Mouse (Mus musculus) activated CD4-positive, CD25-positive, alpha-beta regulatory T cell, adult 4 months (primary cell): ENCODE results near the gene Gm49027. TPM values are rescaled to one million over a fixed set of nuclear protein-coding genes. Genes with fewer than 3 reads are reported as not detected.
A peak's percentile ranks its signal among the peaks of the same experiment; 100 is the strongest.
"Not testable (repeated sequence)": the region's sequence is repeated elsewhere in the genome, so short reads cannot be mapped to it uniquely, and the experiment has no call there.

Experiments used
- ATAC-seq: one replicate; pipeline ENCODE4 v1.8.0; 2017
- polyA plus RNA-seq, 2 experiments: library from polyadenylated mRNA; unstranded; fragments of 100-300 nt; shearing (Covaris generic); gene quantifications; one replicate each; pipeline ENCODE4 v1.2.1; 2017

Gm49027 gene
- polyA plus RNA-seq, result not detected

- no peak for ATAC-seq
These were observed at the start of gene Gm49027 for GRCm38 (mm10) chr5:123525281-123525680. TSS of gene Gm49027 (minus strand) at chr5:123525488.

DNA sequence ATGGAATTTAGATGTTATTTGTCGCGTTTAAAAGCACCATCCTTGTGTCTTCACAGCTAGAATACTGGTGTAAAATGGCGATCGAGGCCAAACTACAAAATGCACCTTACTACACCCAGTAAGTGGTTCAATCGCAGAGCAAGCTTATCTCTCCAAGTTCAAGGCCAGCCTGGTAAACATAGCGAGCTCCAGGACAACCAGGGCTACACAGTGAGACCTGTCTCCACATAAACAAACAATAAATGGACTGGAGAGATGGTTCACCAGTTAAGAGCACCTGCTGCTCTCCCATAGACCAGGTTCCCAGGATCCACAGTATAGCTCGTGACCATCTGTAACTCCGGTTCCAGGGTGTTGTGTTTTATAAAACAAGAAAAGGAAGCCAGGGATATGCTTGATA is 48.1 kb upstream of the Gm49027 start:
- no peak for ATAC-seq

- ATAC-seq, result peak; percentile 90
These were observed 47.3 kb upstream of the Gm49027 start, which contains the start of gene Vps33a for GRCm38 (mm10) chr5:123572357-123573186. TSS of gene Vps33a (minus strand) at chr5:123573038.

GRCm38 (mm10) chr5:123561128-123561527 is 35.8 kb upstream of the Gm49027 start:
- ATAC-seq, result no peak

DNA sequence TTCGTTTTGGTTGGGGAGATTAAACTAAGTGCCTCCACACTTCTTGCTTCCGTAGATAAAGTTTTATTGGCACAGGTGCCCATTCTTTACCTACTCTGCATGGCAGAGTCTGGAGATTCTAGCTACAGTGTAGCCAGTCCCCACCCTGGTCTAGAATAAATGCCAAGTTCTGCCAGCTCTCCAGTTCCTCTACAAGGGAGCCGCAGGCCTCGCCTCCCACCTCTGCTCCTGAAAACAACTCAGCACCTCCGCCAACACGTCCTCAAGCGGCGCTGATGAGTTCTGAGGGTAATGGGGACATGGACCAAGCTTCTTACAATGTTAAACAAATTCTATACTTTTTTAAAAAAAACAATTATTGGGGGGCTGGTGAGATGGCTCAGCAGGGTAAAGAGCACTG is 34.3 kb upstream of the Gm49027 start:
- ATAC-seq, result no peak

DNA sequence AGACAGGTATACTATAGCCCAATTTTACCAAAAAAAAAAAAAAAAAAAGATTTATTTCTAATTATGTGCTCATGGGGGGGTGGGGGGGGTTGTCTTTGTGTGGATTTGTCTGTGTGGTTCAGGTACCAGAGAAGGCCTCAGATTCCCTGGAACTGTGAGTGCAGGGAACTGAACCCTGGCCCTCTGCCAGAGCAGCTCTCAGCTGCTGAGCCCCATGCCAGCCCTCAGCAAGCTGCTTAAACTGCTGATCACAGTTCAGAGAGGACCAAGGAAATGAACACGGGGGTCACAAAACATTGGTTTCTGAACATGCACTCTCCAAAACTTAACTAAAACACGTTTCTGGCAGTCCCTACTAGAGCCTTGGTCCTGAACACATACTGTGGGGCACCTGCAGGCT is 31.2 kb upstream of the Gm49027 start:
- no peak for ATAC-seq

DNA sequence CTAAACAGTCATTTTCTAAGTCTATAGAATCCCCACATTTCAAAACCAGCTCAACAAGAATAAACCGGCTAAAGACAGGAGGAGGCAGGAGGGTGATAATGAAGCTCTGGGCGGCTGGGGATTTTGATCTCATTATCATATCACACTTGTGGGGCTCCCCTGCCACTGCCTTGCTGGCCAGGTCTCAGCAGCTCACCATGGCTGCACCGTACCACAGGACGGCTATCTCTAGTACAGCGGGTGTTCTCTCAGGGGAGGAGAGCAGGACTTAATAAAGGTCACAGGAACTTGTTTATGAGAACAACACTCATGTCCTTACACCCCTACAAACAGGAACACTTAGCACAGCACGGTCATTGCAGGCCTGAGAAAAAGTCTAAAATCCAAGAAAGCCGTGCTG is 30.4 kb upstream of the Gm49027 start:
- no peak for ATAC-seq

DNA sequence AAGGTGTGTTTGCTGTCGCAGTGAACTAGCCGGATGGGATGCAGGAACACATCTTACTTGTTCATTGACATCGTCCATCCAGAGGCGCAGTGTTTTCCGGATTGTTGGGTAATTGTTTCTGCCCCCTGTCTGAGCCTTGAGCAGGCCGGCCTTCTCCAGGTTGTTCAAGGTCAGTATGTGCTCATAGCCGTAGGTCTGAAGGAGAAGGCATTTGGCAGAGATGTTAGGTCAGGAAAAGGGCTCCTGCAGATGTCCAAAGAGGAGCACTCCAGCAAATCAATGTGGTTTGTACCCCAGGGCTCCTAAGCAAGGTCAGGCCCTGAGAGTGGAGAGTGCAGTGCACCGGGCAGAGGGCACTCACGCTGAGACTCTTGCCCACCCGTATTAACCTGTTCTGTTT is 8.5 kb upstream of the Gm49027 start:
- ATAC-seq, result no peak

GRCm38 (mm10) chr5:123530056-123530455 is 4.8 kb upstream of the Gm49027 start:
- ATAC-seq, result no peak

DNA sequence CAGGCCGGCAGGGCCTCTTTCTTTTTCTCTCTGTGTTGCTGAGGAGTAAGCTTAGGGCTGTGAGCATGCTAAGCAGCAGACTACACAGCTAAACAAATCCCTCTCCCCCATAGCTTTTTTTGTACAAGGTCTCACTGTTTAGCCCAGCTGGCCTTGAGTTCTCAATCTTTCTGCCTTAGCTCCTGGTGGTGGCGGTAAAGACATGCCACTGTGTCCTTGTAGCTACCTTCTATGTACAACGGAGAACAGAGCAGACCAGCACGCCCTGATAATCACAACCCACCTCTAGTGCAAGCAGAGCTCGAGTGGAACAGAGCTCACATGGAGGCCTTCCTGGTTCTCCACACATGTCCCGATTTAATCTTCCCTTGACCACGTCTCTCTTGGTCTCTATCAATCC is 3.4 kb upstream of the Gm49027 start:
- no peak for ATAC-seq

DNA sequence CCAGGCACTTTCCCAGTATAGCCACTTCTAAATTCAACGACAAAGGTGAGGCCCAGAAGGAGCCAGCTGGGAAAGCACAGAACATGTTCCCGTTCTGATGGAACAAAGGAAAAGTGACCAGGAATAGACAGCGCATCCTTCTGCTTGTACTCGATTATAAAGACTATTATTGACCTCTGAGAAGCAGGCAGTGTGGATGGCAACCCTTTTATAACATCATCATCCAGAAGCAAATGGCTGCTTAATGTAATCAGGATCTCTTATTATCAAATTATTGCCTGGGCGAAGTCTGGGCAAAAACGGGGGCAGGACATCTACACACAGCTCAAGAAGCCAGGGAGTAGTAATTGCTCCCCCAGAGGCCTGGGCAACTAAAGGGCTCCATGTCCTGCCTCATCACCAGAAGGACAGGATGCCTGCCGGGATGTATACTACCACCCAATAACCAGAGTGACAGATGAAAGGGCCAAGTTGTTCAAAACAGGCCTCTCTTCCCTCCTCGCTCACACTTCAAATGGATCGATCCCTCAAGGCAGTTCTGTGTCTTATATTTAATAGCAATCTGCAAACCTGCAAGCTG is 718 bp upstream of the Gm49027 start:
- ATAC-seq, result no peak

DNA sequence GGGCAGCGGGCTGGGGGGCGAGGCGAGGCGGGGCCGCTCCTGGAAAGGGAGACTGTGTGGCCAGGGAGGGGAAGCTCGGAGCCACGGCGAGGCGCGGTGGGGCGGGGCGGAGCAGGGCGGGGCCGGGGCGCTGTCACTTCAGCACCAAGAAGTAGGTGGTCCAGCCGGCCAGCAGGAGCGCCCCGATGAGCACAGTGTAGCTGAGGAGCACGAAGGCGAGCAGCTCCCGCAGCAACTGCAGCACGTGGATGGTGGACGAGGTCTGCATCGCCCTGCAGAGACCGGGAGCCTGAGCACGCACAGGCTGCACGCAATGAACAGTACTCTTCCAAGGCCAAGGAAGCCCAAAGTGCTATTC is 916 bp downstream of the Gm49027 start:
- peak; percentile 60 for ATAC-seq

- peak; percentile 97 for ATAC-seq
These were observed 1.4 kb downstream of the Gm49027 start, which contains the start of gene Diablo for GRCm38 (mm10) chr5:123523692-123524392. TSS of gene Diablo (minus strand) at chr5:123524176.

DNA sequence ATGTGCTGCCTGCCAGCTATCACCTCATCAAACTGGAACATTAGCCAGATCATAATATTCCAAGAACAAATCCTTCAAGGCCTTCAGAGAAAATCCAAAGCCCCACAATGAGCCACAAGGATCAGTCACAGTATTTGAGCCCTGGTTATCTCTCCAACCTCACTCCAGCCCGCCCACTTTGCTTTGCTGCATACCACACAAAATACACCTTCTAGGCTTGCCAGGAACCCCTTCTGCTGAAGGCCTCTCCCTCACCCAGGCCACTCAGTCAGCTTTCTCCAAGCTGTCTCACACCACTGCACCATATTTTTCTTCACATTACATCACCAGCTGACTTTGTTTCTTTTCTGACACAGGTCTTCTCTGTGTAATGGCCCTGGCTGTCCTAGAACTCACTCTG is 3.1 kb downstream of the Gm49027 start:
- ATAC-seq, result no peak

- no peak for ATAC-seq
These were observed 3.7 kb downstream of the Gm49027 start for GRCm38 (mm10) chr5:123521621-123522020.

GRCm38 (mm10) chr5:123520666-123521065 is 4.6 kb downstream of the Gm49027 start:
- ATAC-seq, result no peak

DNA sequence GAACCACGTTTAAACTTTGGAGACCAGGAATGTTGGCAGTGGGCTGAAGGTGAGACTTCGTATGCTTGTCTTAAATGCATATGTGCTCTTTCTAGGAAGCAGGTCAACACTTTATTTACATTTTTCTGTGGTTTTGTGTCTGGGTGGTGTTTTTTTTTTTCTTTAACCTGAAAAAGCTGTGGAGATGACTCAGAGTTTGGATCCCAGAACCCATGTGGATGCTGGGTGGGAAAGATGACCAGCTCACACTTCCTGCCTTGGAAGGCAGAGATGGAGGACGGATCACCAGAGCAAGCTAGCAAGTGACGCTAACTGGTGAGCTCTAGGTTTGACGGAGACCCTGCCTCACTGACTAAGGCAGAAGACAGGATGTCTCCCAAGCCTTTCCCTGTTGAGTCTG is 10.4 kb downstream of the Gm49027 start:
- ATAC-seq, result no peak

DNA sequence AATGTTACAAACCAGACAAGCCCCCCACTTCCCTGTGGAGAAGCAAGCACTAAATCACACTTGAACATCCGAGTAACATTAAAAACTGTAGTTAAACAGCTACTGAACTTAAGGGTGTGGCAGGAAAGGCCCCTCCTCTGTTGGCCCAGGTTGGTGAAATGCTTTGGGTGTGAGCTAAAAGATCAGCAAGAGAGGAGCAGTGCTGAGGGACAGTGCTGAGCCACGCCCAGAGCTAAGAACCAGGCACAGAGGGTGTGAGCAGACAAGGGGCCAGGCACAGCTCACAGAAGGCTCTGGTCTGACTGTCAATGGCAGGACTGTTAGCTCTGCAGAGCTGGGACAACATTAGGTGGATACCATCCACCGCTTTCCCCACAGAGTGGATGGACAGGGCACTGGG is 13.2 kb downstream of the Gm49027 start:
- no peak for ATAC-seq

DNA sequence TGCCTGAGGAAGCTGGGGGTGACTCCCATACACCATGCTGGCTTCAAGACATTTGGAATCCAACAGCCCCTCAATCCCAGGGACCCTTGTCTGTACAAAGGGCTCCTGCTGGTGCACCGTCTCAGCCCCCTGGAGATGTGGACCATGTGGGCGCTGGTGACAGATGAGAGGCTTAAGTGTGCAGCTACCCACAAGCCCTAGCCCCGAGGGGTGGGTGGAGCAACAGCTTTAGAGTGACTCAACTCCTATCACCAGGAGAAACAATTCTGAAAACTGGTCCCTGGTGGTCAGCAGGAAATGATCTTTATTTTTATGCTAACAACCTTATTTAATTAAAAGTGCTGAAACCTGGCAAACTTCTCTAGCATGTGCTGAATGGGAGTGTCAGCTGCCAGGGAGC is 13.9 kb downstream of the Gm49027 start:
- ATAC-seq, result not testable (repeated sequence)

DNA sequence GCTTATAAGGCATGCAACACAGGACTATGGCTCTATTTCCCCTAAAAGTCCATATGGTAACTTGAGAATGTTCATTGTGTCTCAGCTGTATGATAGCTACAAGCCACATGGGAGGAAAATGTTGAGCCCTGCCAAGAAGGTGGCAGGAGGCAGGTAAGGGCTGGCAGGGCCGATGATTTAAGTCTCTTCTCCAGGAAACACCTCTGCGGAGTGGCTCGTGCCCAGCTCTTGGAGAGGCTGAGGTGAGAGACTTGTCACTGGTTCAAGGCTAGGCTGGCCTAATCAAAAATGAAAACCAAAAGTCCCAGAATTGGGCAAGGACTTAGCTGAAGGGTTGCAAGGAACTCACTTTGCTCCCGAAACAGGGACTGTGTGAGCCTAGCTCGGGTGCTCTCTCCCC is 15.1 kb downstream of the Gm49027 start, which contains the start of gene B3gnt4:
Gene B3gnt4, plus strand, starts transcription at position 301 of the 400 bp plus-strand sequence.
- ATAC-seq, result no peak

- ATAC-seq, result no peak
These were observed 16.4 kb downstream of the Gm49027 start for GRCm38 (mm10) chr5:123508921-123509320.

DNA sequence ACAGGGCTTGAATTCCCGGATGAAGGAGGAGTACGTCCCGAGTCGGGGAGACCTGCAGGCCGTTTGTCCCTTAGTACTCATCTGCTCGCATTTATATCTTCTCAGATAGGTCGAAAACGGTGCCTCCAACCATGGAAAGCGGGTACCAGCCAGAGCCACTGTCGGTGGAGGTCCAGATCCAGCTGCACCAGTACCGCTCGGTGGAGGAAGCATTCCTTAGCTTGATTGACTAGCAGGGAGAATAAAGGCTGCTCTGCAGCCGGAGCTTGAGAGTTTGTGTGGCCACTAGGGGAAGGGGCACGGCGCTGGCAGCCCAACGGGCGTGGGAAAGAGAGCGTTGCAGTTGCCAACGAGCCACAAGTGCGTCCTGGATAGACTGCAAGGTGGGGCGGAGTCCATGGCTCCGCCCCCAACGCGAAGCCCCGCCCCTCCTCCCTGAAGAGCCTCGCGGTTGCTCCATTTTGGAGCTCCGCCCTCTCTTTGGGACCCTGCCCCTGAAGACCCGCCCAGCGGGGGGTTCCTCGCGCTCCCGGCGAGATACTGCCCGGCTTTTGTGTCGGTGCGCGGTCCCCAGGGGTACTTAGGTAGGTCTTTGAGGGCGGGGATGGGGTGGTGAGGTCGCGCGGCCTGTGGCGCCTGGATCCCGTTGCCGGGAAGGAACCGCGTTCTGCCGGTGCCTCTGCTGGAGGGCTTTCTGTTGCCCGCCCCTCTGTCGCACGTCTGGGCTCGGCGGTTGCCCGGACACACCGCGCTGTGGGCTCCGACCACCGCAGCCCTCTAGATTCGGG is 17.2 kb downstream of the Gm49027 start:
- peak; percentile 82 for ATAC-seq

DNA sequence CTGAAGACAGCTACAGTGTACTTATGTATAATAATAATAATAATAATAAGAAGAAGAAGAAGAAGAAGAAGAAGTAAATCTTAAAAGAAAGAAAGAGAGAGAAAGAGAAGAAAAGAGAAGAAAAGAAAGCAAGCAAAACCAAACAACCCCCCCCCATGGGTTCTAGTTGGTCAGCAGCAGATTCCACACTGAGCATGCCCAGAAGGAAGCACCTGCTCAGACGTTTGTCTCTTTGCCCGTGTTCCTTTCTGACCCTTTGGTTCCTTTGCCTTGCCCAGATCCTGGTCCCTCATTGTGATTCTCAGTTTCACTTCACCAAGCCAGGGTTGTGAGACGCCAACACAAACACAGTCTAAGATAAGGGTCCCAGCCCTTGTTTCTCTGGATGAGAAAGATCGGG is 23.3 kb downstream of the Gm49027 start:
- ATAC-seq, result no peak
